Mouse (Mus musculus) CH12.LX (cell line): ENCODE measurements around the gene Mknk2. TPM values are rescaled to one million over a fixed set of nuclear protein-coding genes. Genes with fewer than 3 reads are reported as not detected.

ENCODE experiments used
- DNase-seq: peaks from one replicate; pipeline ENCODE4 v3.0.0-alpha.2; 2013; ENCODE audit errors: extremely low read depth
- H3K27ac ChIP-seq: 2 replicates; pipeline ENCODE4 v1.5.1; 2012; ENCODE audit warnings: low read depth, mild to moderate bottlenecking, control low read depth, moderate library complexity; ENCODE audit not compliant: insufficient read depth
- H3K27me3 ChIP-seq: replicated peaks from 2 replicates; pipeline ENCODE3; 2012; ENCODE audit warnings: inconsistent platforms
- H3K36me3 ChIP-seq, 2 experiments: replicated peaks in 1 of 2; 2 replicates each; pipeline versions ENCODE3 to v1.6.1; 2012; ENCODE audit warnings: inconsistent platforms in 1 of 2, low read length in 1 of 2, mild to moderate bottlenecking in 1 of 2, mixed read lengths in 1 of 2, moderate library complexity in 1 of 2; ENCODE audit not compliant: control insufficient read depth in 1 of 2, insufficient read depth in 1 of 2
- H3K4me1 ChIP-seq, 2 experiments: 2 replicates each; pipeline ENCODE4 v1.6.1; 2012; ENCODE audit warnings: inconsistent platforms in 1 of 2, moderate library complexity in 1 of 2; ENCODE audit not compliant: insufficient read depth in 2 of 2, control insufficient read depth in 1 of 2
- H3K4me2 ChIP-seq: 2 replicates; pipeline ENCODE4 v1.6.1; 2012; ENCODE audit warnings: low read depth, mild to moderate bottlenecking, control low read depth; ENCODE audit not compliant: poor library complexity, insufficient read depth, severe bottlenecking
- H3K4me3 ChIP-seq, 3 experiments: fragments of 150-350 bp in 1 of 3; sonication (generic) in 1 of 3; replicated peaks in 1 of 3; 2 replicates each; pipeline versions ENCODE3 to v1.5.1; 2011 to 2012; ENCODE audit warnings: low read depth in 2 of 3, low read length in 2 of 3, mild to moderate bottlenecking in 2 of 3, moderate library complexity in 2 of 3, control low read depth in 1 of 3, improper control_type of control experiment in 1 of 3, inconsistent platforms in 1 of 3, mixed read lengths in 1 of 3; ENCODE audit not compliant: poor library complexity in 1 of 3
- H3K79me2 ChIP-seq: replicated peaks from 2 replicates; pipeline ENCODE4 v1.6.1; 2012; ENCODE audit warnings: mild to moderate bottlenecking, moderate library complexity; ENCODE audit not compliant: control insufficient read depth, poor library complexity, insufficient read depth, severe bottlenecking; ENCODE audit errors: extremely low read depth
- H3K9ac ChIP-seq: 2 replicates; pipeline ENCODE4 v1.6.1; 2012; ENCODE audit warnings: low read depth, mild to moderate bottlenecking, control low read depth, moderate library complexity; ENCODE audit not compliant: insufficient read depth
- H3K9me3 ChIP-seq: replicated peaks from 2 replicates; pipeline ENCODE3; 2012; ENCODE audit warnings: low read length, inconsistent platforms, mixed read lengths
- BHLHE40 ChIP-seq: IDR thresholded peaks from 2 replicates; pipeline ENCODE4 v1.6.1; 2011; ENCODE audit warnings: mild to moderate bottlenecking, low read depth, low read length, improper control_type of control experiment
- CHD1 ChIP-seq: IDR thresholded peaks from 2 replicates; pipeline ENCODE4 v1.6.1; 2012; ENCODE audit warnings: low read depth, low read length, improper control_type of control experiment, inconsistent platforms
- CHD2 ChIP-seq: IDR thresholded peaks from 2 replicates; pipeline ENCODE4 v1.6.1; 2011; ENCODE audit warnings: low read length, improper control_type of control experiment
- CTCF ChIP-seq, 2 experiments: IDR thresholded peaks in 1 of 2; conservative IDR thresholded peaks in 1 of 2; 2 replicates each; pipeline ENCODE4 v1.5.1; 2011 to 2012; ENCODE audit warnings: low read depth in 2 of 2, low read length in 2 of 2, improper control_type of control experiment in 1 of 2, inconsistent platforms in 1 of 2, mild to moderate bottlenecking in 1 of 2, moderate library complexity in 1 of 2
- E2F4 ChIP-seq: IDR thresholded peaks from 2 replicates; pipeline ENCODE4 v1.6.1; 2011; ENCODE audit warnings: low read depth, low read length, improper control_type of control experiment; ENCODE audit not compliant: insufficient replicate concordance
- ELF1 ChIP-seq: IDR thresholded peaks from 2 replicates; pipeline ENCODE4 v1.6.1; 2014; ENCODE audit warnings: low read depth, mild to moderate bottlenecking, inconsistent platforms, low read length, improper control_type of control experiment
- EP300 ChIP-seq: IDR thresholded peaks from 2 replicates; pipeline ENCODE4 v1.6.1; 2011; ENCODE audit warnings: low read length, improper control_type of control experiment
- GABPA ChIP-seq: IDR thresholded peaks from 2 replicates; pipeline ENCODE4 v1.6.1; 2012; ENCODE audit warnings: low read depth, low read length, improper control_type of control experiment, inconsistent platforms; ENCODE audit not compliant: insufficient replicate concordance
- HCFC1 ChIP-seq: IDR thresholded peaks from 2 replicates; pipeline ENCODE4 v1.6.1; 2012; ENCODE audit warnings: low read depth, mild to moderate bottlenecking, inconsistent platforms, low read length, improper control_type of control experiment
- JUN ChIP-seq: IDR thresholded peaks from 2 replicates; pipeline ENCODE4 v1.6.1; 2011; ENCODE audit warnings: low read depth, mild to moderate bottlenecking, low read length, improper control_type of control experiment, moderate library complexity; ENCODE audit not compliant: insufficient read depth
- JUND ChIP-seq: conservative IDR thresholded peaks from 2 replicates; pipeline ENCODE4 v1.6.1; 2011; ENCODE audit warnings: low read depth, low read length, improper control_type of control experiment
- KAT2A ChIP-seq: IDR thresholded peaks from 2 replicates; pipeline ENCODE4 v1.6.1; 2012; ENCODE audit warnings: low read length, improper control_type of control experiment, inconsistent platforms; ENCODE audit not compliant: insufficient replicate concordance
- MAFK ChIP-seq: IDR thresholded peaks from 2 replicates; pipeline ENCODE4 v1.6.1; 2011; ENCODE audit warnings: low read length, improper control_type of control experiment; ENCODE audit not compliant: insufficient replicate concordance
- MAX ChIP-seq: IDR thresholded peaks from 2 replicates; pipeline ENCODE4 v1.6.1; 2011; ENCODE audit warnings: low read length, improper control_type of control experiment
- MAZ ChIP-seq: IDR thresholded peaks from 2 replicates; pipeline ENCODE4 v1.6.1; 2012; ENCODE audit warnings: low read depth, mild to moderate bottlenecking, inconsistent platforms, low read length, improper control_type of control experiment, moderate library complexity
- MXI1 ChIP-seq: IDR thresholded peaks from 2 replicates; pipeline ENCODE4 v1.6.1; 2011; ENCODE audit warnings: mild to moderate bottlenecking, low read depth, low read length, improper control_type of control experiment
- MYC ChIP-seq: IDR thresholded peaks from 2 replicates; pipeline ENCODE4 v1.6.1; 2011; ENCODE audit warnings: low read depth, mild to moderate bottlenecking, improper control_type of control experiment, low read length
- NELFE ChIP-seq: IDR thresholded peaks from 2 replicates; pipeline ENCODE4 v1.6.1; 2011; ENCODE audit warnings: low read depth, low read length, improper control_type of control experiment
- NRF1 ChIP-seq: IDR thresholded peaks from 2 replicates; pipeline ENCODE4 v1.6.1; 2014; ENCODE audit warnings: low read depth, mild to moderate bottlenecking, inconsistent platforms, low read length, improper control_type of control experiment, moderate library complexity
- RAD21 ChIP-seq: IDR thresholded peaks from 2 replicates; pipeline ENCODE4 v1.6.1; 2011; ENCODE audit warnings: low read depth, mild to moderate bottlenecking, low read length, improper control_type of control experiment, moderate library complexity
- RCOR1 ChIP-seq: conservative IDR thresholded peaks from 2 replicates; pipeline ENCODE4 v1.6.1; 2012; ENCODE audit warnings: low read depth, mild to moderate bottlenecking, inconsistent platforms, low read length, improper control_type of control experiment
- SIN3A ChIP-seq: IDR thresholded peaks from 2 replicates; pipeline ENCODE4 v1.6.1; 2012; ENCODE audit warnings: low read length, improper control_type of control experiment, inconsistent platforms
- SMC3 ChIP-seq: IDR thresholded peaks from 2 replicates; pipeline ENCODE4 v1.6.1; 2011; ENCODE audit warnings: low read depth, low read length, improper control_type of control experiment
- TCF12 ChIP-seq: IDR thresholded peaks from 2 replicates; pipeline ENCODE4 v1.6.1; 2014; ENCODE audit warnings: low read depth, mild to moderate bottlenecking, inconsistent platforms, low read length, improper control_type of control experiment
- USF2 ChIP-seq: conservative IDR thresholded peaks from 2 replicates; pipeline ENCODE4 v1.6.1; 2011; ENCODE audit warnings: low read depth, low read length, improper control_type of control experiment
- ZC3H11A ChIP-seq: IDR thresholded peaks from 2 replicates; pipeline ENCODE4 v1.6.1; 2012; ENCODE audit warnings: low read depth, mild to moderate bottlenecking, inconsistent platforms, low read length, improper control_type of control experiment
- ZKSCAN1 ChIP-seq: IDR thresholded peaks from 2 replicates; pipeline ENCODE4 v1.6.1; 2012; ENCODE audit warnings: low read depth, inconsistent platforms, low read length, improper control_type of control experiment, borderline replicate concordance
- dilution Hi-C: fragments of 300-500 bp; cut with MboI; formaldehyde crosslinking; loops from 2 replicates; pipeline ENCODE4 v1.14.3; 2020; ENCODE audit warnings: low sequenced_read_pairs; ENCODE audit not compliant: extremely low pct_unique_long_range_greater_than_20kb, extremely low pct_ligation_motif_present
- in situ Hi-C: fragments of 300-500 bp; cut with MboI; formaldehyde crosslinking; loops from 3 replicates; pipeline ENCODE4 v1.14.3; 2019; ENCODE audit warnings: low sequenced_read_pairs, low pct_ligation_motif_present, low pct_unique_long_range_greater_than_20kb, mixed read lengths
- polyA plus RNA-seq: library from polyadenylated mRNA; unstranded; fragments of >175 nt; gene quantifications from 2 replicates; pipeline ENCODE4 v1.2.1, GENCODE M21; 2012; ENCODE audit warnings: low read depth; ENCODE audit not compliant: insufficient read length
- total RNA-seq, 2 experiments: library from RNA; depleted of rRNA; stranded (reverse); fragments of 300-350 nt in 1 of 2; fragments of >200 nt in 1 of 2; gene quantifications; 2 replicates each; pipeline ENCODE4 v1.2.3; 2012 to 2014

Mknk2 gene
- total and polyA plus RNA-seq, 3 experiments, result 91.5 to 199 (median 138) TPM

GRCm38 (mm10) chr10:80663485-80664196, 14.3 kb downstream of the Mknk2 start (continued):
- TF ChIP-seq JUND, result no peak; the same call in 1 of the 2 replicates
- peak; percentile 90 for TF ChIP-seq BHLHE40
- no peak for TF ChIP-seq GABPA
- TF ChIP-seq CTCF (conservative IDR thresholded peaks at IDR 0.05 in 1 of 2, IDR thresholded peaks at IDR 0.05 in 1 of 2; ENCODE audit: low read depth in 2 of 2, low read length in 2 of 2), result no peak
- TF ChIP-seq RCOR1, result no peak
- no peak; the same call in 1 of the 2 replicates for TF ChIP-seq CHD2

GRCm38 (mm10) chr10:80661149-80661548, 16.8 kb downstream of the Mknk2 start:
- H3K79me2 ChIP-seq, result no peaks in the 10 kb centered on the region
- H3K4me1 ChIP-seq, result peaks cover 20 to 73% of the 10 kb centered on the region in 2 experiments
- dilution Hi-C loops, result no loop called here
- H3K4me3 ChIP-seq, result no peak overlapping the region
- H3K9ac ChIP-seq, result no peak overlapping the region
- no peaks in the 10 kb centered on the region for H3K27me3 ChIP-seq
- no peak overlapping the region for H3K27ac ChIP-seq
- no peak overlapping the region for H3K4me2 ChIP-seq
- H3K9me3 ChIP-seq, result no peaks in the 10 kb centered on the region
- DNase-seq, result peak; percentile 67
- in situ Hi-C loops, result no loop called here
- TF ChIP-seq ELF1, result peak; percentile 9; the same call in 1 of the 2 replicates
- peak; percentile 13 for TF ChIP-seq RAD21
- no peak for TF ChIP-seq ZKSCAN1
- TF ChIP-seq MAX, result no peak
- TF ChIP-seq CHD2, result peak; percentile 81
- peak; percentile 43 for TF ChIP-seq SMC3
- TF ChIP-seq CTCF (conservative IDR thresholded peaks at IDR 0.05 in 1 of 2, IDR thresholded peaks at IDR 0.05 in 1 of 2; ENCODE audit: low read depth in 2 of 2, low read length in 2 of 2), result peak; percentile 43 to 79; a peak in 3 of 4 replicates
- TF ChIP-seq BHLHE40, result 0 out of 2 replicates have a peak, but pooled peaks have one; percentile 13
- peaks cover 7 to 10% of the 10 kb centered on the region in 2 experiments for H3K36me3 ChIP-seq

GRCm38 (mm10) chr10:80659213-80659612, 18.7 kb downstream of the Mknk2 start:
- H3K27me3 ChIP-seq, result no peaks in the 10 kb centered on the region
- H3K9ac ChIP-seq, result peak overlapping the region; percentile 71
- no peaks in the 10 kb centered on the region for H3K79me2 ChIP-seq
- H3K4me3 ChIP-seq, result peak overlapping the region in 2 of 3 experiments; percentile 23 to 24
- H3K27ac ChIP-seq, result peak overlapping the region; percentile 72
- TF ChIP-seq HCFC1 (peak; percentile 25; the same call in 1 of the 2 replicates), MYC (peak; percentile 92), ZC3H11A (no peak), MXI1 (peak; percentile 64), SIN3A (peak; percentile 72), KAT2A (no peak), RAD21 (peak; percentile 66), SMC3 (peak; percentile 57), TCF12 (0 out of 2 replicates have a peak, but pooled peaks have one; percentile 0), EP300 (no peak), CTCF (conservative IDR thresholded peaks at IDR 0.05 in 1 of 2, IDR thresholded peaks at IDR 0.05 in 1 of 2; ENCODE audit: low read depth in 2 of 2, low read length in 2 of 2) (peak; percentile 77 to 79), CHD2 (no peak), JUN (no peak), NRF1 (no peak), E2F4 (0 out of 2 replicates have a peak, but pooled peaks have one; percentile 37), CHD1 (0 out of 2 replicates have a peak, but pooled peaks have one; percentile 52), USF2 (no peak), MAZ (no peak), NELFE (no peak), MAFK (no peak), GABPA (no peak)
- peaks cover 0 to 3% of the 10 kb centered on the region in 2 experiments for H3K36me3 ChIP-seq
- dilution Hi-C loops (no loop called here), in situ Hi-C loops (no loop called here)
- no peaks in the 10 kb centered on the region for H3K9me3 ChIP-seq
- peak; percentile 73 for DNase-seq
- H3K4me2 ChIP-seq, result peak overlapping the region; percentile 96
- H3K4me1 ChIP-seq, result peaks cover 20 to 69% of the 10 kb centered on the region in 2 experiments
